39 mouse cellular contexts compared by ENCODE assay signal in the genomic region with DNA sequence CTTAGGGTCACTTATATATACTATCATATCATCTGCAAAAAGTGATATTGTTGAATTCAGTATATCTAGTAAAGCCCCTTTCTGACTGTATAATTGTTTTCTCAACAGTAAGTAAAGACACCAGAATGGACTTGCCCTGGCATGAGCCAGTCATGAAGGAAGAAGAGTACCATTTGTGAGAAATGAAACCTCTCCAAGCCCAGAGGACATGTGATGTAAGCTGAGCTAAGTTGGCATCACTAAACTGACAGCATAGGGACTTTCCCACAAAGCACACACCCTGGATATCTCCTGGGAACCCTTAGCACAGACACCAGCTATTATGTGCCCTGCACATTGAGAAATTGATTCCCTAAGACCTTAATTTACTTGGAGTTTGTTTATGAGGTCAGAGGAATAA. TPM values are rescaled to one million over a fixed set of nuclear protein-coding genes. Genes with fewer than 3 reads are reported as not detected.
"Had no signal": no experiment of that assay in that cellular context is flagged by ENCODE, and none has a peak within 500 bp of the region (broad histone marks: within the 10 kb centered on the region; RNA-seq: fewer than 3 reads in every experiment).

No protein-coding gene starts in this region.

- DNase-seq: gastrocnemius, postnatal 14 days; gastrocnemius, postnatal 36 days; heart, adult 2 months; heart, postnatal 10 days; heart, postnatal 36 days; kidney, adult 11 months; kidney, adult 2 months; kidney, adult 9 months; kidney, postnatal 14 days; kidney, postnatal 36 days; layer of hippocampus, adult 9-11 months; layer of hippocampus, postnatal 36 days; left cerebral cortex, postnatal 4 days had no signal

- ATAC-seq: hindbrain, postnatal 0 days; intestine, embryonic 16.5 days; liver, embryonic 12.5 days had no signal

- H3K4me1 ChIP-seq: hindbrain, embryonic 13.5 days; hindbrain, embryonic 15.5 days; kidney, embryonic 15.5 days; limb, embryonic 13.5 days; limb, embryonic 15.5 days; liver, embryonic 12.5 days had no signal

- H3K9ac ChIP-seq: hindbrain, embryonic 13.5 days; hindbrain, embryonic 15.5 days; kidney, embryonic 15.5 days; limb, embryonic 13.5 days; limb, embryonic 15.5 days; liver, embryonic 12.5 days; liver, embryonic 14.5 days had no signal

- H3K4me2 ChIP-seq: heart, embryonic 11.5 days; hindbrain, embryonic 13.5 days; hindbrain, embryonic 15.5 days; kidney, embryonic 15.5 days; limb, embryonic 13.5 days; limb, embryonic 15.5 days; liver, embryonic 12.5 days had no signal

- H3K27ac ChIP-seq: heart, adult 2 months; hindbrain, embryonic 13.5 days; hindbrain, embryonic 15.5 days; hindbrain, postnatal 0 days; kidney, embryonic 15.5 days; kidney, postnatal 0 days; limb, embryonic 13.5 days; limb, embryonic 15.5 days; liver, embryonic 12.5 days; liver, embryonic 14.5 days had no signal

- H3K36me3 ChIP-seq: hindbrain, embryonic 13.5 days; hindbrain, embryonic 15.5 days; kidney, embryonic 15.5 days; limb, embryonic 13.5 days; limb, embryonic 15.5 days; liver, embryonic 12.5 days had no signal

- H3K9me3 ChIP-seq: hindbrain, embryonic 13.5 days; hindbrain, embryonic 15.5 days; kidney, embryonic 15.5 days; limb, embryonic 13.5 days; limb, embryonic 15.5 days; liver, embryonic 12.5 days had no signal

- H3K4me3 ChIP-seq: heart, adult 2 months; hindbrain, embryonic 13.5 days; hindbrain, embryonic 15.5 days; kidney, embryonic 15.5 days; limb, embryonic 13.5 days; limb, embryonic 15.5 days; liver, embryonic 12.5 days had no signal

- H3K27me3 ChIP-seq: hindbrain, embryonic 13.5 days; hindbrain, embryonic 15.5 days; kidney, embryonic 15.5 days; limb, embryonic 13.5 days; limb, embryonic 15.5 days; liver, embryonic 12.5 days had no signal

RNA-seq across cellular contexts. Expression of gene Gjc3, which starts 15.6 kb away (rescaled TPM):
- total RNA-seq: granulocyte monocyte progenitor cell, adult 5-6 weeks; hematopoietic stem cell, adult 5-6 weeks had no signal
- polyA plus RNA-seq: heart, embryonic 11.5 days; kidney, embryonic 15.5 days; limb, embryonic 11.5 days; liver, embryonic 12.5 days; liver, embryonic 16.5 days had no signal

RNA-seq across cellular contexts. Expression of gene Cyp3a13, which starts 25.9 kb away (rescaled TPM):
- total RNA-seq: gastrocnemius, postnatal 14 days; granulocyte monocyte progenitor cell, adult 5-6 weeks; hematopoietic stem cell, adult 5-6 weeks; left cerebral cortex, postnatal 10 days; left cerebral cortex, postnatal 4 days had no signal
- polyA plus RNA-seq: heart, embryonic 14.5 days; hindbrain, embryonic 11.5 days; hindbrain, embryonic 13.5 days; hindbrain, embryonic 15.5 days; limb, embryonic 11.5 days; limb, embryonic 13.5 days had no signal

RNA-seq across cellular contexts. Expression of gene Azgp1, which starts 34.0 kb away (rescaled TPM):
- total RNA-seq: gastrocnemius, postnatal 14 days; granulocyte monocyte progenitor cell, adult 5-6 weeks; heart, adult 2 months; heart, postnatal 10 days; heart, postnatal 36 days; hematopoietic stem cell, adult 5-6 weeks; hindbrain, postnatal 0 days; layer of hippocampus, adult 18-20 months; layer of hippocampus, adult 8-10 months; layer of hippocampus, postnatal 14 days; layer of hippocampus, postnatal 36 days; left cerebral cortex, adult 18-20 months; left cerebral cortex, adult 8-10 months; left cerebral cortex, postnatal 10 days; left cerebral cortex, postnatal 25 days; left cerebral cortex, postnatal 4 days had no signal
- polyA plus RNA-seq: heart, adult 2 months; heart, embryonic 11.5 days; heart, embryonic 14.5 days; heart, embryonic 16.5 days; hindbrain, embryonic 11.5 days; hindbrain, embryonic 13.5 days; hindbrain, embryonic 15.5 days; hindbrain, postnatal 0 days; intestine, embryonic 14.5 days; kidney, embryonic 15.5 days; limb, embryonic 11.5 days; limb, embryonic 13.5 days; limb, embryonic 15.5 days; liver, embryonic 12.5 days had no signal
